Mouse (Mus musculus) forebrain, embryonic 14.5 days (tissue): Measurements from ENCODE around the gene Marveld2. TPM values are rescaled to one million over a fixed set of nuclear protein-coding genes. Genes with fewer than 3 reads are reported as not detected.

Source experiments
- ATAC-seq: fragments of 200-750 bp; cut with Nextera tagmentation; 2 replicates; pipeline ENCODE4 v1.8.0; 2017; ENCODE audit warnings: mild to moderate bottlenecking, moderate library complexity
- DNase-seq: peaks from one replicate; pipeline ENCODE4 v3.0.0-alpha.2; 2015; ENCODE audit warnings: low spot score
- H3K27ac ChIP-seq: fragments of 300-500 bp; sonication (generic); 2 replicates; pipeline ENCODE4 v1.5.1; 2014; ENCODE audit warnings: low read depth, mild to moderate bottlenecking, control low read depth, low read length, moderate library complexity
- H3K27me3 ChIP-seq: fragments of 300-500 bp; sonication (generic); replicated peaks from 2 replicates; pipeline ENCODE4 v1.6.1; 2014; ENCODE audit warnings: low read length, control low read depth, mixed read lengths; ENCODE audit not compliant: control insufficient read depth, insufficient read depth
- H3K36me3 ChIP-seq: fragments of 300-500 bp; sonication (generic); 2 replicates; pipeline ENCODE4 v1.6.1; 2014; ENCODE audit warnings: low read length, control low read depth; ENCODE audit not compliant: control insufficient read depth, insufficient read depth
- H3K4me1 ChIP-seq: fragments of 300-500 bp; sonication (generic); 2 replicates; pipeline ENCODE4 v1.6.1; 2014; ENCODE audit warnings: antibody characterized with exemption, low read length, control low read depth; ENCODE audit not compliant: control insufficient read depth, insufficient read depth
- H3K4me2 ChIP-seq: fragments of 300-500 bp; sonication (generic); 2 replicates; pipeline ENCODE4 v1.6.1; 2014; ENCODE audit warnings: mild to moderate bottlenecking, control low read depth, low read length
- H3K4me3 ChIP-seq: fragments of 300-500 bp; sonication (generic); 2 replicates; pipeline ENCODE4 v1.5.1; 2014; ENCODE audit warnings: low read depth, low read length, control low read depth
- H3K9ac ChIP-seq: fragments of 300-500 bp; sonication (generic); 2 replicates; pipeline ENCODE4 v1.6.1; 2014; ENCODE audit warnings: mild to moderate bottlenecking, low read length, control low read depth, moderate library complexity
- H3K9me3 ChIP-seq: fragments of 300-500 bp; sonication (generic); replicated peaks from 2 replicates; pipeline ENCODE4 v1.6.1; 2016; ENCODE audit warnings: low read length, control low read depth, mixed read lengths; ENCODE audit not compliant: control insufficient read depth
- WGBS: fragments of 180-500 bp; shearing (Covaris S2); extraction: QIAGEN DNeasy Blood & Tissue Kit; methylation state at CpG from one replicate; pipeline ENCODE4 v1.1.7; 2014; 5-methylcytosine and 5-hydroxymethylcytosine counted together
- polyA plus RNA-seq: library from polyadenylated mRNA; unstranded; fragments of >200 nt; fragmentation: Nextera tagmentation; extraction: Ambion mirVana; gene quantifications from 2 replicates; pipeline ENCODE4 v1.2.1, GENCODE M21; 2014

The Marveld2 gene
- polyA plus RNA-seq, 1 experiment from 2014 or later, result 1.8 TPM

DNA sequence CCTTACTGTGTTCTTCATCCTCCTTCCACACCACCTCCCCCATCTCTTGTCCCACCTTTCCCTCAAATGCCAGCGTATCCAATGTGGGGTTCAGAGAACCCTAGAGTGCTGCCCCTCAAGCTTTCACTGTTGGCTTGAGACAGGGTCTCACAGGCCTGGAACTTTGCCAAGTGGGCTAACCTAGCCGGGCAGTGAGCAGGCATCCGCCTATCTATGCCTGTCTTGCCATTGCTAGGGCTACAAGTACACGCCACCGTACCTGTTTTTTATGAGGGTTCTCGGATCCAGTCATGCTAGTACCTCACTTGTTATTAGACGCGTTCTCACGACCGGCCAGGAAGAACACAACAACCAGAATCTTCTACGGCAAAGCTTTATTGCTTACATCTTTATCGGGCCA is 28.1 kb downstream of the Marveld2 start:
- H3K9ac ChIP-seq, result no peak overlapping the region
- no peak overlapping the region for H3K27ac ChIP-seq
- no peaks in the 10 kb centered on the region for H3K9me3 ChIP-seq
- ATAC-seq, result peak; percentile 42; the same call in 1 of the 2 replicates
- H3K4me1 ChIP-seq, result no peaks in the 10 kb centered on the region
- no peaks in the 10 kb centered on the region for H3K36me3 ChIP-seq
- 0 out of 2 replicates have a peak overlapping the region, but pooled peaks have one; percentile 16 for H3K4me2 ChIP-seq
- no peaks in the 10 kb centered on the region for H3K27me3 ChIP-seq
- DNase-seq, result no peak
- H3K4me3 ChIP-seq, result no peak overlapping the region
- whole genome bisulfite sequencing, result 72% methylated on average over 11 of the region's 12 CpGs

DNA sequence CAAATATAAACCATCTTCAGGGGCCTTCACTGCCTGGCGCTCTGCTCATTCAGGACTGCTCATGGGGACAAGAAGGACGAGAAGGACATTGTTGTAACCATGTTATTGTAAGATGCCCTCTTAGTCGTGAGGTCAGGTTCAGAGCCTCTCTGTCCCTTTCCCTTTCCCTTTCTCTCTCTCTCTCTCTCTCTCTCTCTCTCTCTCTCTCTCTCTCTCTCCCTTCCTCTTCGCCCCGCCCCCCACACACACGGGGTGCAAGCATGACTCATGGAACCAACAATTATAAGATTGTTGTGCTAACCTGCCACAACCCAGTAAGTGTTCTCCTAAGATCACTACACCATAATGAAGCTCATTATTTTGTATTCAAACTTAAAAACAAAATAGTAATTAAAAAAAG is 34.6 kb downstream of the Marveld2 start:
- Histone ChIP-seq H3K27me3 (no peaks in the 10 kb centered on the region), H3K36me3 (no peaks in the 10 kb centered on the region)

DNA sequence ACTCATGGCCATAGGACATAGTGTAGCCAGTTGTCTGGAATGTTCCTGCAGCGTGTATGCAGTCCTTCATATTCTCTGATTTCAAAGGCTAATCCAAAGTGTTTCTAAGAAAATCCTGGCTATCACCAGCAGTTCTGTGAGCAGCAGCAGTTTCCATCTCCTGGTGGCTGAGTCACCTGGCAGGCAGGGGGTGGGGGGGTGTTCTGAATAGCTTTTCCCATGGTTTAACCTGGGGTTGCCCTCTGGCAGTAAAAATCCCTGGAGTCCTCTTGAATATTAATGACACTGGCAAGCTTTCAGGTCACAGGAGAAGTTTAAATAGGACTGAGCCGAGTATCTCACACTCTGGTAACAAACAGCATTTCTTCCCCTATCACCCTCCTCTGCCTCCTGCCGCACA is 35.1 kb downstream of the Marveld2 start:
- no peak overlapping the region for H3K4me2 ChIP-seq
- no peaks in the 10 kb centered on the region for H3K27me3 ChIP-seq
- WGBS, result 36% methylated on average over 3 of the region's 3 CpGs
- ATAC-seq (no peak), DNase-seq (no peak)
- H3K27ac ChIP-seq, result no peak overlapping the region
- no peak overlapping the region for H3K4me3 ChIP-seq
- no peaks in the 10 kb centered on the region for H3K9me3 ChIP-seq
- no peaks in the 10 kb centered on the region for H3K4me1 ChIP-seq
- H3K36me3 ChIP-seq, result no peaks in the 10 kb centered on the region
- no peak overlapping the region for H3K9ac ChIP-seq

More for the DNA sequence above, 34.6 kb downstream of the Marveld2 start:
- no peak overlapping the region for H3K4me3 ChIP-seq
- H3K27ac ChIP-seq, result no peak overlapping the region
- no peaks in the 10 kb centered on the region for H3K9me3 ChIP-seq
- WGBS, result 63% methylated on average over 6 of the region's 6 CpGs
- no peak for ATAC-seq
- no peak overlapping the region for H3K4me2 ChIP-seq
- H3K9ac ChIP-seq, result no peak overlapping the region
- no peaks in the 10 kb centered on the region for H3K4me1 ChIP-seq
- DNase-seq, result no peak

DNA sequence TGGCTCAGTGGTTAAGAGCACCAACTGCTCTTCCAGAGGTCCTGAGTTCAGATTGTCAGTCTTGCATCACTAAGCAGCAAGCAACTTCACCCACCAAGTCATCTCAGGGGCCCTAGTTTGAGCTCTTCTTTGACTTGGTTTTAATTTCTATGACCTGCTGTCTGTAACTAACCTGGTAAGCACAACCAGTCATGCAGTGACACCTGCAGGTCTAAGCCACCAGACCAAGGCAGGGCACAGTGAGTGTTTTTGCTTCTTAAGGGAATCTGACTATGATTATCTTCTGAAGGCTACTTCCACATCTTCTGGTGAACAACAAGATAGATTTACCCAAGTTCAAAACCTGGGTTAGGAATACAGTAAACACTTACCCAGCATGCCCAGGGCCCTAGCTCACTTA is 36.8 kb downstream of the Marveld2 start:
- H3K27me3 ChIP-seq, result no peaks in the 10 kb centered on the region
- H3K9me3 ChIP-seq, result no peaks in the 10 kb centered on the region
- no peak overlapping the region for H3K4me3 ChIP-seq
- no peak overlapping the region for H3K9ac ChIP-seq
- ATAC-seq (no peak), DNase-seq (no peak)
- no peaks in the 10 kb centered on the region for H3K4me1 ChIP-seq
- H3K4me2 ChIP-seq, result no peak overlapping the region
- H3K36me3 ChIP-seq, result no peaks in the 10 kb centered on the region
- H3K27ac ChIP-seq, result no peak overlapping the region

GRCm38 (mm10) chr13:100579220-100579619 is 37.6 kb downstream of the Marveld2 start:
- Histone ChIP-seq H3K27ac (no peak overlapping the region), H3K4me1 (no peaks in the 10 kb centered on the region), H3K27me3 (no peaks in the 10 kb centered on the region), H3K9me3 (no peaks in the 10 kb centered on the region), H3K36me3 (no peaks in the 10 kb centered on the region), H3K4me2 (no peak overlapping the region), H3K9ac (no peak overlapping the region), H3K4me3 (no peak overlapping the region)
- ATAC-seq (no peak), DNase-seq (no peak)
- WGBS, result 64% methylated on average over 3 of the region's 3 CpGs

- Histone ChIP-seq H3K4me3 (no peak overlapping the region), H3K4me1 (no peaks in the 10 kb centered on the region), H3K9me3 (no peaks in the 10 kb centered on the region), H3K27me3 (no peaks in the 10 kb centered on the region), H3K36me3 (no peaks in the 10 kb centered on the region), H3K27ac (no peak overlapping the region), H3K4me2 (no peak overlapping the region), H3K9ac (no peak overlapping the region)
- WGBS, result 82% methylated on average over 2 of the region's 2 CpGs
- DNase-seq (no peak), ATAC-seq (no peak)
Measured at GRCm38 (mm10) chr13:100575950-100576349, 40.8 kb downstream of the Marveld2 start.

GRCm38 (mm10) chr13:100570713-100571112 is 46.1 kb downstream of the Marveld2 start:
- Histone ChIP-seq H3K4me1 (no peaks in the 10 kb centered on the region), H3K4me2 (no peak overlapping the region), H3K27me3 (no peaks in the 10 kb centered on the region), H3K9ac (no peak overlapping the region), H3K36me3 (no peaks in the 10 kb centered on the region), H3K27ac (no peak overlapping the region), H3K4me3 (no peak overlapping the region), H3K9me3 (no peaks in the 10 kb centered on the region)
- 84% methylated on average over 2 of the region's 2 CpGs for WGBS
- DNase-seq, result no peak
- ATAC-seq, result no peak

GRCm38 (mm10) chr13:100568359-100568758 is 48.4 kb downstream of the Marveld2 start:
- Histone ChIP-seq H3K27me3 (no peaks in the 10 kb centered on the region), H3K4me2 (no peak overlapping the region), H3K9me3 (no peaks in the 10 kb centered on the region), H3K4me3 (no peak overlapping the region), H3K36me3 (no peaks in the 10 kb centered on the region), H3K27ac (no peak overlapping the region), H3K4me1 (no peaks in the 10 kb centered on the region), H3K9ac (no peak overlapping the region)
- ATAC-seq, result no peak
- DNase-seq, result no peak
- WGBS, result 100% methylated on average over 1 of the region's 1 CpGs

DNA sequence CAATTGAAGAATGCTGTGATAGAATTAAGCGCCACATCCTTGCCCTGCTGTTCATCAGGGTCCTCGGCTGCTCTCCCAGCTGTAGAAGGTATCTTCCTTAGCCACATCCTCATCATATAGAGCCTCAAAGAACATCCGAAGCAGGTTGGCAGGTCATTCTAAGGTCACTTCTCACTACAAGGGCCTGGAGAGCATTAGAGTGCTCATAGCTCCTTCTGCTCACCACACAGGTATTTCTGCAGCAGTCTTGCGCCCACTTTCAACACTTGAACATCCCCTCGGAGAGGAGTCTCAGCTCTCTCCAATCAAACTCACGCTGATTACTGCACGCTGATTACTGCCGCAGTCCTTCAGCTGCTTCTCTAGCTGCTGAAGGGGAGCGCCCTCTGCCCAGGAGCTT is 57.3 kb downstream of the Marveld2 start:
- Histone ChIP-seq H3K9ac (no peak overlapping the region), H3K4me1 (no peaks in the 10 kb centered on the region), H3K27me3 (no peaks in the 10 kb centered on the region), H3K4me3 (no peak overlapping the region), H3K9me3 (no peaks in the 10 kb centered on the region), H3K36me3 (no peaks in the 10 kb centered on the region), H3K27ac (no peak overlapping the region), H3K4me2 (no peak overlapping the region)
- no peak for DNase-seq
- no peak for ATAC-seq
- 79% methylated on average over 9 of the region's 9 CpGs for WGBS
